Mouse (Mus musculus): ENCODE results near the gene Ttll8.

Ttll8 gene

DNA sequence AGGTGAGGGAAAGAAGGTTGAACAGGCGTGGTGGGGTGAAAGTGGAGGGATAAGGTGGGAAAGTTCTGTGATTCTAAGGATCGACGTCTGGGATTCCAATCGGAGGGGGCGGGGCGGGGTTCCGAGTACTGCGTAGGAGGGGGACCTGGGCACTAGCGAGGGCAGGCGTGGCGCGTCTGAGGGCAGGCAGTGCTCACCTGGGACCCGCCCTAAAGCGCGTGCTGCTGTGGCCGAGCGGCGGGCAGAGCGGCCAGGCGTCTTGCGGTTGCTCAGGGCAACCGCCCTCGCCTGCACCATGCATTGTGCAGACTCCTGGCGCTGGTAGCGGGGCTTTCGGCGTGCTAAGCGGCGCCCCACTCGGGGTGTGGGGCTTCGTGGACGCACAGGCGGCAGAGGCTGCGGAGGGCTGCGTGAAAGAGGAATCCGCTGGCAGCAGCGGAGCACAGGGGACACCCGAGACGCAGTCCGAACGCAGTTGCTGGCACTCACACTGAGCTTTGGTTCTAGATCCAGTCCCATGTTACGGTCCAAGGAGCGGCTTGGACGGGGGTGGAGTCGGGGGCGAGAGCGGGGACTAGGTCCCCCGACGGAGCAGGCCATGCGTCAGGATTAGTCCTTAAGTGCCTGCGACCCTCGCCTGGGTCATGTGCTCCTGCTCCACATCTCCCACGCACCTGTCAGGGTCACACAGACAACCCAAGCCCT lies at the start of gene Ttll8:
Gene Ttll8 (minus strand): TSS at position 51 of the 705 bp plus-strand sequence.
- DNase-seq (ENCODE audit: low spot score): peak; percentile 42

DNA sequence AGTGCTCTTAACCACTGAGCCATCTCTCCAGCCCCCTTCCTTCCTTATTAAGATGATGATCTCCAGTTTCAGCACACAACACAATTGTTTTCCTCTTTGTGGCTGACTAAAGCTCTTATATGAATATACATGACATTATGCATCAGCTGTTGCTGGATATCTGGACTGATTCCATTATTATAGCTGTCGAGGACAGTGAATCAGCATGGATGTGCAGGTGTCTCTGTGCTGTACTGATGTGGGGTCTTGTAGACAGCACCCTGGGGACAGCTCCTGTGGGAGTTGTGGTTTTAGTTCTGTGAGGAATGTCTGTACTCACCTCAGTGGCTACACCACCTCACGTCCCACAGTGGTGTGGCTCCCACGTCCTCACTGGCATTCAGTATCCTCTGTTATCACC lies 47.0 kb upstream of the Ttll8 start:
- DNase-seq (ENCODE audit: low spot score): no peak

GRCm38 (mm10) chr15:89000367-89000766 lies 46.1 kb upstream of the Ttll8 start:
- DNase-seq (ENCODE audit: low spot score): no peak

DNA sequence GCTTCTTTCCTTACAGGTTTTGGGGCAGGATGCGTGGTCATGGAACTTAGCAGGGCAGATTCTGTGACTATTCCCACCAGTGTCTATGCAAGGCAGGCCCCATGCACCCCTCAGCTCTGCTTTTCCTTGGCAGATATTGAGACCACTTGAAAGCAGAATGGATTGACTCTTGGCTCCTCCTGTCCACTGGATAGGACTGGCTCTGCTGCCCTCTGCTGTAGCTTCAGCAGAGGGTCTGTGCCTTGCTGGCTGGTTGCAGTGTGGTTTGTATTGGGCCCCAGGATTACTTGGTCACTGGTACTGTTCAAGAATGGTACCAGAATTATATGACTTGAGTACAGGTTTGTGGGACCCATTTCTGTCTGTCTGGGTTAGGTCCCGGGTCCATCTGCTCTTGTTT lies 44.9 kb upstream of the Ttll8 start:
- no peak for DNase-seq (ENCODE audit: low spot score)

- no peak for DNase-seq (ENCODE audit: low spot score)
Observed at GRCm38 (mm10) chr15:88998636-88999035, 44.4 kb upstream of the Ttll8 start.

DNA sequence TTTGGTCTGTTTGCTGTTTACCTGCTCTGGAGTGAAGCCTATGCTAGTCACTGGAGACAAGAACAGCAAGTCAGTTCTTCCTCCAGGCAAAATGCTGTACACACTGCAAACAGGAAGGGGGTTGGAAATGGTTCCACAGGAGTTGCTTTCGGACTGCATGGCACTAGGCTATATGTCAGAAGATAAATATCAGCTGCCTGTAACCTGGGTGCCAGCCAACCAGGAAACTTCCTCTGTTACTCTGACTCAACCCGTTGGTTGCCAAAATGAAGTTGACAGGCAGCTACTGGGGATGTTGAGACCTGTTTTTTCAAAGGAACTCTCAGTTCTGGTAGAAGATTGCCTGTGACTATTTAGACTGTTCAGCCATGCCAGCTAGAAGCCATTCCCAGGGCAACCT lies 35.0 kb upstream of the Ttll8 start:
- DNase-seq (ENCODE audit: low spot score): no peak

DNA sequence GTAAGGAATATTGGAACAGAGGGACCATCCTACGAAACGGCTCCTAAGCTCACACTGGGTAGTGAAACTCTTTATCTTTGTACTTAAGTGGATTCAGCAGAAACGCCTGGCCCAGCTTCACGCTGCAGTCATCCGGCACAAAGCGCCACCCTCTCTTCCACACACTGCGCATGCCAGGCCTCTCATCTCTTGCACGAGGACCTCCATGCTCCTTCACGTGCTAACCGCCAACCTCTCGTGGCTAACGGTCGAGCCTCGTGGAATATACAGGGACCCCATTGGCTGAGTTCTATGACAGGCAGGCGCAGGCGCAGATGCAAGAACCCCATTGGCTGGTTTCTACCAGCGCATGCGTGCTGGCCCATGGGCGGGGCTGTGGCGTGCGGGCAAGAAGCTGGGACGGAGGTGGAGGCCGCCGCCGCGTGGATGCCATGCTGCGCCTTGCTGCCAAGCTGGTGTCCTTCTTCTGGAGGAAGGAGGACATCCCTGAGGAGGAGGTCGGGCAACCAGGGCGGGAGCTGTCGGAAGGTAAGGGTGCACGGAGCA lies 28.4 kb upstream of the Ttll8 start, which contains the start of gene Mov10l1:
Gene Mov10l1 (plus strand): TSS at position 376 of the 546 bp plus-strand sequence.
- DNase-seq (ENCODE audit: low spot score): peak; percentile 96

GRCm38 (mm10) chr15:88979138-88979446 lies 24.9 kb upstream of the Ttll8 start:
- no peak for DNase-seq (ENCODE audit: low spot score)

GRCm38 (mm10) chr15:88978281-88979137 lies 24.3 kb upstream of the Ttll8 start, which contains the start of gene Mlc1:
Gene Mlc1, minus strand, starts transcription at chr15:88979007.
- DNase-seq (ENCODE audit: low spot score): no peak

- no peak for DNase-seq (ENCODE audit: low spot score)
Observed at GRCm38 (mm10) chr15:88972300-88972699, 18.1 kb upstream of the Ttll8 start.

GRCm38 (mm10) chr15:88964070-88964578 lies 9.9 kb upstream of the Ttll8 start:
- DNase-seq (ENCODE audit: low spot score): no peak

GRCm38 (mm10) chr15:88957522-88957921 lies 3.3 kb upstream of the Ttll8 start:
- DNase-seq (ENCODE audit: low spot score): no peak

- no peak for DNase-seq (ENCODE audit: low spot score)
Observed at GRCm38 (mm10) chr15:88955342-88955741, 1.1 kb upstream of the Ttll8 start.

- DNase-seq (ENCODE audit: low spot score): no peak
Observed at GRCm38 (mm10) chr15:88951246-88951645, 3.0 kb downstream of the Ttll8 start.

- DNase-seq (ENCODE audit: low spot score): no peak
Observed at GRCm38 (mm10) chr15:88946851-88947250, 7.4 kb downstream of the Ttll8 start.

GRCm38 (mm10) chr15:88943896-88944551 lies 10.2 kb downstream of the Ttll8 start:
- no peak for DNase-seq (ENCODE audit: low spot score)

- no peak for DNase-seq (ENCODE audit: low spot score)
Observed at GRCm38 (mm10) chr15:88942783-88943182, 11.4 kb downstream of the Ttll8 start.

- DNase-seq (ENCODE audit: low spot score): no peak
Observed at GRCm38 (mm10) chr15:88937291-88937650, 16.9 kb downstream of the Ttll8 start.

- no peak for DNase-seq (ENCODE audit: low spot score)
Observed at GRCm38 (mm10) chr15:88936619-88937290, 17.5 kb downstream of the Ttll8 start.

DNA sequence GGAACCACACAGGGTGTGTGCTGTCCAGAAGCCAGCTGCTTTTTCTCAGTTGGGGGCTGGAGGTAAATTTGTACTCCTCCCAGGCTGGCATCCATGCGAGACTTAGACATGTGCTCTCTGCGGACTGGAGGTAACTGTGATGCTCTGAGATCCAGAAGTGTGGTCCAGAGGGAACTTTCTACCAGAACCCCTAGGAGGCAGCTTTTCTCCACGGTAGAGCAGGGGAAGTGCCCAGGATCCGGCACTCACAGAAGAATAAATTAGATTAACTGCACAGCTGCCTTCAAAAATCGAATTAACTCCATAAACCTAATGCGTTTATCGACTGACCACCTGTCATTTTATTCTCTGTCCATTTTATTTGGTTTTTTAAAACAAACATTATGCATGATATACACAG lies 20.1 kb downstream of the Ttll8 start:
- no peak for DNase-seq (ENCODE audit: low spot score)

DNA sequence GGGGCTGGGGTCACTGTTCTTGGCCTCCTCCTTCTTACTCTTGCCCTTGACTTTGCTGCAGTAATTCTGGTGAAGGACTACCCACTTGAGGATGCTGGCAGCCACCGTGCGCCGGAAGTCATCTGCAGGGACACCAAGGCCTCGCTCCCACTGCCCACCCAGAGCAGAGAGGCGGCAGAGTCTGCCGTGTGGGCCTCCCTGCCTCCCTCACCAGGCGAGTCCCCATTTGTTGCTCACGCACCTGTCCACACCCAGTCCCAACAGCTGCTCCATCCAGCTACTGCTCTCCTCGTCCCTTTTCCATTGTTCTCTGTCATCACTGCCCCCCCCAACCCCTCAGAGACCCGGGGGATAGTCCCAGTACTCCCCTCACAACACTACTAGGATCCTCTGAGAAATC lies 21.6 kb downstream of the Ttll8 start:
- no peak for DNase-seq (ENCODE audit: low spot score)

DNA sequence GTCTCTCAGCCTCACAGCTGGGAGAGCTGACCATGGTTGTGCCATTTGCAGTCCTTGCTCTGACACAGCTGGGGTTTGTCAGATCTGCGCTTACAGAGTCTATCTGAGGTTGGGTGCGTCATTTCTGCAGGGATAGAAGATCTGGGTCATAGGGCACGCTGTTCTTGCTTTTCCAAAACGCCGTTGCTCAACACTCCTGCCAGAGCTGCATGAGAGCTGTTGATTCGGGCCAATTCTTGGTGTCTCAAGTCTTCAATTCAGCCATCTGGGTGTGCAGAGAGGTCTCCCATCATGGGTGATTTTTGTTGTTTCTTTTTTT lies 32.3 kb downstream of the Ttll8 start:
- no peak for DNase-seq (ENCODE audit: low spot score)
